Mouse (Mus musculus): ENCODE results near the gene Cux2. TPM values are rescaled to one million over a fixed set of nuclear protein-coding genes. Genes with fewer than 3 reads are reported as not detected.
"Not testable (repeated sequence)": the region's sequence is repeated elsewhere in the genome, so short reads cannot be mapped to it uniquely, and the experiment has no call there.

The Cux2 gene
- total RNA-seq, 2 experiments from 2014 or later = 187 to 216 TPM

DNA sequence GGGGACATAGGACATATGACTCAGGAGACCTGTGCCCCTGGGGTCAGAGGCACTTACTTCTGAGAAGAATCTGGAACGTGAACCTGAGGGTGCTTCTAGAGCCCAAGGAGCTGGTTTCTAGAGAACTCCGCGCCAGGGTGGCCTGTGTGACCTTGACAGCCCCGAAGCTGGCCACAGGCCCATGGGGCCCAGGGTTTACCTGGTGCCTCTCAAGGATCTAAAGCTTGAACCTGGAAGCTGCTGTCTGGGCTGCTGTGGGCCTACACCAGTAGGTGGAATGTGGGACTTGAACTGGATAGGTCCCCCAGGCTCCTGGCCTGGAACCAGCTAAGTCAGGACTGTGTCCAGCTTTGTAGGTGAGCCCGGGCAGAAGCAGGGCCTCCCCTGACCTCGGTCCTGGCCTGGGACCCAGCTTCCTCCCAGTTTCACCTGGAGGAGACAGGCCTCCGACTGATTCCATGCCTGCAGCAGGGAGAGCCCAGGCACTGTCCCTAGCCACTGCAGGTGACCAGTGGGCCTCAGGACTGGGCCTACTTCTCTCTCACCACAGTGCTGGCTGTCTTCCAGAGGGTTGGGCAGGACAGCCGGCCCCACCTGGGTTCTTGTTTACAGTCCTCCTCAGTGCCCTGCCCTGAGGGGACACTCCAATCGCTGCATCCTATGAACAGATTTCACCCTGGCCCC is 196.4 kb downstream of the Cux2 start:
- intact Hi-C loops (cut with DNase I) = no loop called here

DNA sequence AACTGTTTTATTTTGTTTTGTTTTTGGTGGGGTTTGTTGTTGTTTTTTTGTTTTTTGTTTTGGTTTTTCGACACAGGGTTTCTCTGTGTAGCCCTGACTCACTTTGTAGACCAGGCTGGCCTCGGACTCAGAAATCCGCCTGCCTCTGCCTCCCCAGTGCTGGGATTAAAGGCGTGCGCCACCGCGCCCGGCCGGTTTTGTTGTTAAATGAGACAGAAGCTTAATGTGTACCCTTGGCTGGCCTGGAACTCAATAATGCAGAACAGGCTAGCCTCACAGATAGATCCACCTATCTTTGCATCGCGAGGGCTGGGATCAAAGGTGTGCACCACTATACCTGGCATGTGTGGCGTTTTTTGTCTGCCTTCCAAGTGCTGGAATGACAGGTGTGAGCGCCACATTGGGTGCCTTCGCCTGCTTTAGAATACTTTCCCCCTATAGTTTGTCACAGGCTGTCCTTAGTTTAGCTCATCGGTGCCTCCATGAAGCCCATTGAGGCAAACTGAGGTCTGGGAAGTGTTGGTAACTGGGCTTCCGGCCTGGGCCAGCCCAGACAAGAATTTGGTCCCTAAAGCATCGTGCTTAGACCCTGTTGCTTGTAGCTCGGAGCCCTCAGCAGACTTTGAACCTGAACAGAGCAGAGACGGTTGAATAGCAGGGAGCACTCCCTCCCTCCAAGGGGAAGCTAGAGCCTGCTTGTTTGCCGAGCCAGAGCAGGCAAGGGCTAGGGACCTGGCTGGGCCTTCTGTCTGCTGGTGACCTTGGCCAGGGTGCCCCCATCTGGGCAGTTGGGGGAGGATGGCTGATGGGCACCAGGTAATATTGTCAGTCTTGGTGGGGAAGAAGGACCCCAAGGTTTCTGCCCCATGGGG is 200.2 kb downstream of the Cux2 start:
- intact Hi-C loops (cut with DNase I) = loop anchor here (10.0 kb wide), 1 partner anchor 55 kb away; no protein-coding TSS in a partner anchor
- no peak for DNase-seq (ENCODE audit: low spot score in 2 of 2)

More for the DNA sequence above, 196.4 kb downstream of the Cux2 start:
- no peak for DNase-seq (ENCODE audit: low spot score in 2 of 2)

DNA sequence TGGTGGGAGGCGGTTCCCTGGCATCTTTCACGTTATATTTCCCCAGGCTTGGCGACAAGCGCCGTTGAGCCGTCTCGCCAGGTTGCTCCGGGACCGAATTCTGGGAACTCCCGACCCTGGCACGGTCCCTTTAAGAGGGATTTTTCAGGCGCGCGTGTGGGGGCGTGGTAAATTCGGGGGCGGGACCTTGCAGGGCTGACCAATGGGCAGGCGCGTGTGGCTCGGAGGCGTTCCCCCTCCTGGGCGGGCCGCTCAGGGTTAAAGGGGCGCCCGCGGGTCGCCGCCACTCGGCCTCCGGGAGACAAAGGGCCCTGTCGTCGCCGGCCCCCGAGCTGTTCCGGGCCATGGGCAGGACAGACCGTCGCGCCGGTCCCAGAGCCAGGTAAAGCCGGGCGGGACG is 201.2 kb downstream of the Cux2 start, which contains the start of gene Pheta1:
Gene Pheta1, plus strand, starts transcription at position 242 of the 400 bp plus-strand sequence.
- intact Hi-C loops (cut with DNase I) = loop anchor here (10.0 kb wide), 1 partner anchor 54 kb away; no protein-coding TSS in a partner anchor
- peak; percentile 89 to 90 for DNase-seq (ENCODE audit: low spot score in 2 of 2)

DNA sequence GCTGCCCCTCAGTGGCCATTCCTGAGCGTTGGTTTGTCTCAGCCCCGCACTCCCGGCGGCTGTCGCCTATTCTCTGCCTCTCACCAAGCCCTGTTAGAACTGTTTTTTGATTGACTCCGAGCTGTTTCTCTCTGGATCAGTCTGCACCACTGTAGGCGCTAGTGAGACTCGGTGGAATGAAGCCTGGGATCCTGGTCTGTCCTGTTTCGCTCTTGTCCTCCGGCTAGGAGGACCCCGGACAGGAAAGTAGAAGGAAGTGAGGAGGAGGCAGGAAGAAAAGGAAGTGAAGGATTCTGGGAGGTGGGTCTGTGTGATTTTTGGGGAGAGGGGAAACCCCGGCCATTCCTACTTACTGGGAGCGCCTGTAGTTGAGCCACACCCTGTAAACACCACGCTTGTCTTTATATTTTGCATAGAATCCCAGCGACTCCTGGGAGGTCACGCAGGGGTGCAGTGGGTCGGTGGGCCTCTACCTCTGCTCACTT is 201.8 kb downstream of the Cux2 start:
- intact Hi-C loops (cut with DNase I) = loop anchor here (10.0 kb wide), 1 partner anchor 53 kb away; no protein-coding TSS in a partner anchor
- no peak for DNase-seq (ENCODE audit: low spot score in 2 of 2)

DNA sequence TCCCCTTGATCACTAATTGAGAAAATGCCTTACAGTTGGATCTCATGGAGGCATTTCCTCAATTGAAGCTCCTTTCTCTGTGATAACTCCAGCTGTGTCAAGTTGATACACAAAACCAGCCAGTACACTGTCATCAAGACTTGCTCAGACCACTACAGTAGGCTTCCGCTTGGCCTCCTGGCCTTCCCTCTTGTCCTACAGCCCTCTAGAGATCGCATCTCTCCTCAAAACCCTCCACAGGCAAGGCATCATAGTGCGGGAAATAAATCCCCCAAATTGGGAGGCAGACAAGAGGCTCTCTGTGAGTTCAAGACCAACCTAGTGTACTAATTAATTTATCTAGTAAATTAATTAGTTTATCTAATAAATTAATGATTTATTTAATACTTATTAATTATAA is 202.6 kb downstream of the Cux2 start:
- intact Hi-C loops (cut with DNase I) = loop anchor here (10.0 kb wide), 1 partner anchor 52 kb away; no protein-coding TSS in a partner anchor

DNA sequence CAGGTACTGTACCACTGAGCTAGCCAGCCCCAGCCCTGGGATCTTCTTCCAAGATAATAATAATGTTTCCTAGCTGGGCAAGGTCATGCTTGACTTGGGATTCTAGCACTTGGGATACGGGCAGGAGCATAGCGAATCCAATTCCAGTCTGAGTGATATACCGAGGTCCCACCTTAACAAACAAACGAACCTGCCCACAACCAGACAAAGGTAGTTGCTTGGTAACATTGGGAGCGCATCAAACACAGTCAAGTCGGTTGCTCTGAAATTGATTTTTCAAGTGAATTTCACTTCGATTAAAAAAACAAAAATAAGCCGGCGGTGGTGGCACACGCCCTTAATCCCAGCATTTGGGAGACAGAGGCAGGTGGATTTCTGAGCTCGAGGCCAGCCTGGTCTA is 203.6 kb downstream of the Cux2 start:
- intact Hi-C loops (cut with DNase I) = loop anchor here (10.0 kb wide), 1 partner anchor 52 kb away; no protein-coding TSS in a partner anchor
- no peak for DNase-seq (ENCODE audit: low spot score in 2 of 2)

More for the DNA sequence above, 202.6 kb downstream of the Cux2 start:
- DNase-seq (ENCODE audit: low spot score in 2 of 2) = not testable (repeated sequence)

DNA sequence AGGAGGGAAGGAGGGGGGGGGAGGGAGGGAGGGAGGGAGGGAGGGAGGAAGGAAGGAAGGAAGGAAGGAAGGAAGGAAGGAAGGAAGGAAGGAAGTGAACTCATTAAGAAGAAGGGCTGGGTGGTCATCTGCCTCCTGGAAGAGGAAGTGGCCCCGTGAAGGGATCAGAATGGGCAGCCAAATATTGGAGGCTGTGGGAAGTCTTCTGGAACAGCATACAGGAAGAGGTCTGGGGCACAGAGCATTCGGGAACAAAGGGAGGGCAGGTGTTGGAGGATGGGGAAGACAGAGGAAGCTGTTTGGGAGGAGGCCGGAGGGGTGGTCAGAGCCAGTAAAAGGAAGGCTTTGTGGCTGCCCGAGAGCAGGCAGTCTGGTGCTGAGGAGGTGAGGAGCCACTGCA is 204.5 kb downstream of the Cux2 start:
- no peak for DNase-seq (ENCODE audit: low spot score in 2 of 2)
- intact Hi-C loops (cut with DNase I) = loop anchor here (10.0 kb wide), 1 partner anchor 51 kb away; no protein-coding TSS in a partner anchor

DNA sequence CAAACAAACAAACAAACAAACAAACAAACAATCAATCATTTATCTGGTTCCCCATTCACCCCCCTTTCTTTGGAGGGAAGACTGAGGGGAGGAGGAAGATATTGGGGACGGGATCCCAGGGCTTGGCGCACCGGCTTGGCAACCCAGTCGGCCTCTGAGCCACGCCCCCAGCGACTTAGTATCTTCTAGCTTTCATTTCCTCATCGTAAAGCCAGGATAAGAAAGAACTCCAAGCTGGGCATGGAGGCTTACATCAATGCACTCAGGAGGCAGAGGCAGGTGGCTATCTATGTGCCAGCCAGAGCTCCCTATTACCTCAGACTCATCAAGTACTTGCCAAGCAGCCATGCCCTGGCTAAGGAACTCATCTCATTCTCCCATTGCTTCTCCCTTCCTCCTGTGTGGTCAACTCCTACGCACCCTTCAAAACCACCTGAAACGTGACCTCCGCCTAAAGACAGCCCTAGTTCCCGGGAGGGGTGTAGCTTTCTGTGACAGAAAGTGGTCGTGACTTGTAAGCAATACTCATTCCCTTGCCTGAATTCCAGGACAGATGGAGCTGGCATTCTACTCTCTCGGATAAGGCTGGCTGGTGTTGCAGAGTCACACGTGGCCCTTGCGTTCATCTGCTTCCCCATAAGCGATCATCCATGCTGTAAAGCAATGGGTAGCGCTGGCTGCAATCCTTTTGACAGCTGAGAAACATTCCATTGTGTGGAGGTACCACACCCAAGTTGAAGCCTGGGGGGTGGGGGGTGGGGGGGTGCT is 206.6 kb downstream of the Cux2 start:
- no peak for DNase-seq (ENCODE audit: low spot score in 2 of 2)
- intact Hi-C loops (cut with DNase I) = loop anchor here (5.0 to 10.0 kb wide), 2 partner anchors 49 to 131 kb away; partner anchors contain the start of gene Atxn2

DNA sequence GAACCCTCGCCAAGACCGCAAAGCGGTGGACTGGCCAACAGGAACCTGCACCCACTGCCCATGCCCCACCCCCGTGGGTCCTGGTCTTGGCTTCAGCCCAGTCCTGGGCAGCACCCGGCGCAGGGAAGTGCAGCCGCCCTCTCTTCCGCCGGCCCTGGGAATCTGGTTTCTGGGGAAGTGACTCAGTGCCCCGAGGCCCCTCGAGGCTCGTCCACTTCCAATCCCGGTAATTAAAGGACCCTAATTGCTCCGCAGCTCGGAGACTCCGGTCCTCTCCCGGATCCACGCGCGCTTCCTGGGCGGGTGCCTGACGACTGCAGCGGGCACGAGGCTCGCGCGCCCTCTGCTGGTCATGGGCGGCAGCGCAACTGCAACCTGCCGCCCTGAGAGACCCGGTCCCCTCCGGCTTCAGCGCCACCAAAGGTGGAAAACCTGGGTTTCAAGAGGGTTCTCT is 207.2 kb downstream of the Cux2 start:
- peak; percentile 75 to 78 for DNase-seq (ENCODE audit: low spot score in 2 of 2)
- intact Hi-C loops (cut with DNase I) = loop anchor here (5.0 to 10.0 kb wide), 2 partner anchors 48 to 130 kb away; partner anchors contain the start of gene Atxn2

DNA sequence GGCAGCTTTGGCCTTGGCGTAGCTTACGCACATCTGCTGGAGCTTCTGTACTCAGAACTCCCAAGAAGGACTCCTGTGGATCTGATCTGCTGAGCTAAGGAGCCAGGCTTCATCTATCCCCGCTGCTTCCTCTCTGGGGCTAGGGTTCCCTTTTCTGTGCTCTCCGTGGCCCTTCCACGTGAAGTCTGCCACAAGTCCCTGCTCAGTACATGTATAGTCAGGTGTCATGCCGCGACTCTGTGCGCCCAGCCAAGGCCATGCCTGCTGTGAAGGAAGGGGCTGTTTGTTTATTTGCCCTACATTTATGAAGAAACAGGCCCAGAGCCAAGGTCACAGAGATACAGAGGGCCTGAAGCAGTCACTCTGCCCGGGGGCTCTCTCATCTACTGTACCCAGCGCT is 207.9 kb downstream of the Cux2 start:
- intact Hi-C loops (cut with DNase I) = loop anchor here (5.0 to 10.0 kb wide), 2 partner anchors 47 to 130 kb away; partner anchors contain the start of gene Atxn2
- DNase-seq (ENCODE audit: low spot score in 2 of 2) = no peak

DNA sequence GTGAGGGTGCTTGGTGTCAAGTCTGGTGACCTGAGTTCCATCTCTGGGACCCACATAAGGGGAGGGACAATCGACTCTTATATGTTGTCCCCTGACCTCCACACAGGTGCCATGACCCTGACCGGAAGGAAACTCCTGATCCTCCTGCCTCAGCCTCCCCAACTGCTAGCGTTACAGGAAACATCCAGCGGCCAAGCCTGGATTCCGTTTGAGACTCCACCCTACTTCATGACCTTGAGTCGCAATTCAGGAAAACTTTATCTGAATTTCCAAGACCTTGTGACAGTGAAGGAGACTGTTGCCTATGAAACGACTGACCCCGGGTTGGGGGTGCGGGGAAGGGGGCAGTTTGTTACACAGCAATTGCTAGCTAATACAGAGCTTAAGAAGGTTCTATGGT is 208.4 kb downstream of the Cux2 start:
- intact Hi-C loops (cut with DNase I) = loop anchor here (5.0 to 10.0 kb wide), 2 partner anchors 47 to 129 kb away; partner anchors contain the start of gene Atxn2
- no peak for DNase-seq (ENCODE audit: low spot score in 2 of 2)

DNA sequence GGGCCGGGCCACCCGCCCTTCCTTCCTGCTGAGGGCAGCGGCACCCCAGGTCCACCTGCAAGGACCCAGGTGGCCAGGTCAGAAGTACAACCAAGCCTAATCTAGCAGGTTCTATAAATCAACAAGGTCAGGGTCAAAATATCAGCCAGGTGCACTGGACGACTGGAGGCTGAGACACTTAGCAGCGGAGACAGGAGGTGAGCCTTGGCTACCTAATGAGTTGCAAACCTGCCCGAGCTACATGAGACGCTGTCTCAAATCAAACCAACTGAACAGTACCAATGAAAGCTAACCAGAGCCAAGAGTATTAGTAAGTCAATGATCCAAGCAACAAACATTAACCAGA is 210.8 kb downstream of the Cux2 start:
- DNase-seq (ENCODE audit: low spot score in 2 of 2) = no peak
- intact Hi-C loops (cut with DNase I) = no loop called here

DNA sequence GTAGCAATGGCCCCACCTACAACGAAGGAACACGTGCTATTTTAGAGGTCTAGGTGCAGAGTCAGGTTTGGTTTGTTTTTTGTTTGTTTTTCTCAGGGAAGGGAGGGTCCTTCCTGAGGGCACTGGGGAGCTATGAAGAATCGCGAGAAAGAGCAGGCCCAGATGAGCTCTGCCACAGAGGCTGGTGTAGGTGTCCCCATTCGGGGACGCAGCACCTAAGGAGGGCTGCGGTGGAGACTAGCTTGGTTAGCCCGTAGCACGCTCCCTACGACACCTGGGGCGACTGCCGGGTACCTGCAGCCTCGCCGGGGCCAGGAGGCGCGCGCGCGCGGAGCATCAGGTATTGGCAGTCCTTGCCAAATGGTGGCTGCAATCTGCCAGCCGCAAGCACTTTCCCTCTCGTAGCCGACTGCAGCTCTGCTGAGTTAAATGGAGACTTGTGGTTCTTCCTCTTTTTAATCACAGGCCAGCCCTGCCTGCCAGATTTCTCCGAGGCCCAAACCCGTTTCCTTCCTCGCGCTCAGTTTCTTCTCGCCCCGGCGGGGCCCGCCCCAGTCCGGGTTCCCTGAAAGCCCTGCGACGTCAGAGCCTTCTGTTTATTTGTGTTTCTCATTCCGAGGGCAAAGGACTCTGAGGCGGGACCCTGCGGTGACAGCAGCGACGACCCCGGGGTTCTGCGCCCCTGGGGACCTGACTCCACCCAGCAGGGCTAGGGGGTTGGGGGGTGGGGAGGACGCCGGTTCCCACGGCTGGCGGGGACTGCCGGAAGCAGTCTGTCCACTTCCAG is 211.4 kb downstream of the Cux2 start:
- DNase-seq (ENCODE audit: low spot score in 2 of 2) = peak; percentile 52 to 60
- intact Hi-C loops (cut with DNase I) = no loop called here

DNA sequence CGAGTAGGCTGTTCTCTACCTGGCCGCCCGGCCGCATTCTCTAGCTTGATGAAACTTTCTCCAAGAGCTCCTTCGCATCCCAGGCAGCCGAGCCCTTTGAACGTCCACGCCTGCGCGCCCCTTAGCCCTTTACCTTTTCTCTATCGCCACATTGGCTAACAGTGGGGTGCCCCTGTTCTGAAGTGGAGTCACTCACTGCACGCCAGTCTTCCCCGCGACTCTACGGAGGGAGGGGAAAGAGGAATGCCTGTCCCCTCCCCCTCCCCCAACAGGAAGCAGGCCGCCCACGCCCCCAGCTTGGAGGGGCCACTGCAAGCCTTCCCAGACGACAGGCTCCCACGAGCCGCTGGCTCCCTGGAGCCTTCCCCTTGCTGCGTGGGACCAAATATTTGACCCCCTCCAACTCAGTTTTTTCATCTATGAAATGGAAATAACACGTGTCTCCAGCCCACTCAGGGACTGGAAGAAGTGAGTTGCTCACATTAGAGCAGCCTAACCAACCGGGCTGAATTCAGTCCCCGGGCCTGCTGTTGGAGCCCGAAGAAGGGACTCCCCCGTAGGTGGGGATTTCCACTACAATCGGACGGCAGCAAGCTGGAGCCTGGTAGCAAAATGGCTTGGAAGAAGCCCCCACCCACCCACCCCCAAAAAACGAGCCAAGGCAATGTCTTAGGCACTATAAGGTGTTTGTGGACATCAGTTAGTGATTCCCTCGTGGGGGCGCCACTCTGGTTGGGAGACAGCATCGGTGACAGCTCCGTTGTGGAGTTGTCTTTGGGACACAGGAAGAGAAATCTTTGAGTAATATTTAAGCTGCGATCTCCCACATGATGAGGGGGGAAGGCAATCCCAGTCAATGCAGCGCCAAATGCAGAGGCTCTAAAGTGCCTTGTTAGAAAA is 212.2 kb downstream of the Cux2 start, which contains the start of gene Sh2b3:
Gene Sh2b3, minus strand, starts transcription at position 206 of the 900 bp plus-strand sequence.
- DNase-seq (ENCODE audit: low spot score in 2 of 2) = peak in 1 of 2 experiments; percentile 56
- intact Hi-C loops (cut with DNase I) = loop anchor here (2.0 kb wide), 1 partner anchor 23 kb away; no protein-coding TSS in a partner anchor

DNA sequence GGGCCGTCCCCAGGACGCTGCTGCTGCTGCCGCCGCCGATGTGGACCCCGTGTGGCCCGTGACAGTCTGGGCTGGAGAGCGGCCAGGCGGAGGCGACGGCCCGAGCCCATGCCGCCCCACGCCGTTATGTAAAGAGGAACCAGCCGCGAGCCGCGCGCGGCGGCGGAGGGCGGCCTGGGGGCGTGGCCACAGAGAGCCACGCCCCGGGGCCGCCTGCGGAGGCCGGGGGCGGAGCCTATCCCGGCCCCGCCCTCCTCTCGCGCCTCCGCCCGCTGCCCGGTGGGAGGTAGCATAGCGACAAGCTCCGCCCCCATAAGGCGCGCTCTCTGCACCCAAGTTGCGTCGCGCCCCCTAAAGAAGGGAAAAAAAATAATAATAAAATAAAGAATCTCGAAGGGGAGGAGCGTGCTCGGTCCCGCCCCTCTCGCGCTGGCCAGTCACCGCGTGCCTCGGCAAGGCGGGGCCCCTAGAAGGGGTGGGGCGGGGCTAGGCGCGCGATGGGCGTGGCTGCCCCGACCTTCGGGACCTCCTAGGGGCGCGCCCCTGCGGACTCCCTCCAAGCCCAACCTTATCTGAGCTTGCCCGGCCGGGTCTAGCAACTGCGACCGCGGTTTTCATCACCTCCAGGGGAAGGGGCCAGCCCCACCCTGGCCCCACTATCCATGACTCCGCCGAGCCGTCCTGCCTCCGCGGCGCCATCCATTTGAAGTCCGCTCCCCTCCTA is 213.0 kb downstream of the Cux2 start:
- peak; percentile 79 to 84 for DNase-seq (ENCODE audit: low spot score in 2 of 2)
- intact Hi-C loops (cut with DNase I) = loop anchor here (2.0 kb wide), 1 partner anchor 22 kb away; no protein-coding TSS in a partner anchor

DNA sequence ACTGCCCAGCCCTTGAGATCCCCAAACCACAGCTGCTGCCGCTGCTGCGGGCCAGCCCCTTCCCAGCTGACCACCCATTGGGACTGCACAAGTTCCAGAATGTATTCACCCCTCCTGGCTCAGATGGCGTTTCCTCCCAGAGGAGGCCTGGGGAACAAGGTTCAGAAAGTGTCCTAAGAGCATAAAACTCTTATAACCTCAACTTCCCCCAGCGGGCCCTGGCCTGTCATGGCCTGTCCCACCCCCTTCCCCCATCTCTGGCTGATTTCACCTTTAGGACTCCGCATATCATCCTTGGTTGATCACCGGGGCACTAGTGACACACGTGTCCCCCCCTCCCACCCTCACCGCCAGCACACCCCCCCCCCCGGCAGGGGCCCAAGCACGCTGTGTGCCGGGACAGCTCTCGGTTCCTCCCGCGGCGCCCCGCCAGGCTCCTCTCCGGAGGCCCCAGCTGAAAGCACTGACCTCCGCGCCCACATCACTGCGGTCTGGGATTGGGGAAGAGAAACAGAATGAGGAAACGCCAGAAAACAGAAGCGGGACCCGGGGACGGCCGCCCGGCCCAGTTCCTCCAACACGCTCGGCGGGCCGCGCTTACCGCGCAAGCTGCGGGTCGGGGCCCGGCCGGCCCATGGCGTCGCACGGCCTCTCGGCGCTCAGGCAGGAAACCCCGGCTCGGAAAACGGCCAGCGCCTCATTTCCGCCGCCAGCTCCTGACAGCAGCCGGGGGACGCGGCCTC is 213.8 kb downstream of the Cux2 start:
- intact Hi-C loops (cut with DNase I) = loop anchor here (2.0 kb wide), 1 partner anchor 21 kb away; no protein-coding TSS in a partner anchor
- DNase-seq (ENCODE audit: low spot score in 2 of 2) = no peak
